Mouse (Mus musculus) stomach, postnatal 0 days (tissue): ENCODE measurements around the gene H2-M5. TPM values are rescaled to one million over a fixed set of nuclear protein-coding genes. Genes with fewer than 3 reads are reported as not detected.

ENCODE experiments used
- ATAC-seq: fragments of 200-750 bp; cut with Nextera tagmentation; 2 replicates; pipeline ENCODE4 v1.8.0; 2017; ENCODE audit not compliant: low FRiP score, low TSS enrichment
- DNase-seq: peaks from one replicate; pipeline ENCODE4 v3.0.0-alpha.2; 2016; ENCODE audit warnings: low spot score
- H3K27ac ChIP-seq: fragments of 300-500 bp; sonication (generic); replicated peaks from 2 replicates; pipeline ENCODE4 v1.5.1; 2014; ENCODE audit warnings: mild to moderate bottlenecking, control low read depth
- H3K27me3 ChIP-seq: fragments of 300-500 bp; sonication (generic); 2 replicates; pipeline ENCODE4 v1.6.1; 2014; ENCODE audit warnings: low read length; ENCODE audit not compliant: control insufficient read depth, insufficient read depth
- H3K36me3 ChIP-seq: fragments of 300-500 bp; sonication (generic); 2 replicates; pipeline ENCODE4 v1.6.1; 2014; ENCODE audit warnings: low read length, mixed read lengths; ENCODE audit not compliant: control insufficient read depth, insufficient read depth
- H3K4me1 ChIP-seq: fragments of 300-500 bp; sonication (generic); replicated peaks from 2 replicates; pipeline ENCODE4 v1.6.1; 2014; ENCODE audit warnings: antibody characterized with exemption; ENCODE audit not compliant: control insufficient read depth, insufficient read depth
- H3K4me2 ChIP-seq: fragments of 300-500 bp; sonication (generic); replicated peaks from 2 replicates; pipeline ENCODE4 v1.6.1; 2014; ENCODE audit warnings: low read depth, mild to moderate bottlenecking, control low read depth, moderate library complexity
- H3K4me3 ChIP-seq: fragments of 300-500 bp; sonication (generic); 2 replicates; pipeline ENCODE4 v1.5.1; 2014; ENCODE audit warnings: low read depth, low read length, control low read depth
- H3K9ac ChIP-seq: fragments of 300-500 bp; sonication (generic); 2 replicates; pipeline ENCODE4 v1.6.1; 2014; ENCODE audit warnings: mild to moderate bottlenecking, low read length, control low read depth, mixed read lengths
- H3K9me3 ChIP-seq: fragments of 300-500 bp; sonication (generic); 2 replicates; pipeline ENCODE4 v1.6.1; 2016; ENCODE audit warnings: low read length; ENCODE audit not compliant: control insufficient read depth
- CTCF ChIP-seq: IDR thresholded peaks from 2 replicates; pipeline ENCODE4 v1.5.1; 2016; ENCODE audit warnings: antibody characterized with exemption, low read depth, mild to moderate bottlenecking, moderate library complexity
- EP300 ChIP-seq: optimal IDR thresholded peaks from 2 replicates; pipeline ENCODE3; 2016; ENCODE audit warnings: antibody characterized with exemption
- WGBS: fragments of 180-500 bp; shearing (Covaris S2); extraction: QIAGEN DNeasy Blood & Tissue Kit; methylation state at CpG from one replicate; pipeline ENCODE4 v1.1.7; 2014; 5-methylcytosine and 5-hydroxymethylcytosine counted together
- polyA plus RNA-seq: library from polyadenylated mRNA; unstranded; fragments of >200 nt; fragmentation: Nextera tagmentation; extraction: Ambion mirVana; gene quantifications from 2 replicates; pipeline ENCODE4 v1.2.1, GENCODE M21; 2015

H2-M5 gene
- polyA plus RNA-seq, 1 experiment from 2014 or later: 0.05 TPM

- 0 out of 2 replicates have a peak, but pooled peaks cover 2% of the 10 kb centered on the region for H3K4me1 ChIP-seq
- ATAC-seq: no peak
- WGBS: 9% methylated on average over 24 of the region's 24 CpGs
Observed at GRCm38 (mm10) chr17:36988475-36988874, 862 bp downstream of the H2-M5 start.

DNA sequence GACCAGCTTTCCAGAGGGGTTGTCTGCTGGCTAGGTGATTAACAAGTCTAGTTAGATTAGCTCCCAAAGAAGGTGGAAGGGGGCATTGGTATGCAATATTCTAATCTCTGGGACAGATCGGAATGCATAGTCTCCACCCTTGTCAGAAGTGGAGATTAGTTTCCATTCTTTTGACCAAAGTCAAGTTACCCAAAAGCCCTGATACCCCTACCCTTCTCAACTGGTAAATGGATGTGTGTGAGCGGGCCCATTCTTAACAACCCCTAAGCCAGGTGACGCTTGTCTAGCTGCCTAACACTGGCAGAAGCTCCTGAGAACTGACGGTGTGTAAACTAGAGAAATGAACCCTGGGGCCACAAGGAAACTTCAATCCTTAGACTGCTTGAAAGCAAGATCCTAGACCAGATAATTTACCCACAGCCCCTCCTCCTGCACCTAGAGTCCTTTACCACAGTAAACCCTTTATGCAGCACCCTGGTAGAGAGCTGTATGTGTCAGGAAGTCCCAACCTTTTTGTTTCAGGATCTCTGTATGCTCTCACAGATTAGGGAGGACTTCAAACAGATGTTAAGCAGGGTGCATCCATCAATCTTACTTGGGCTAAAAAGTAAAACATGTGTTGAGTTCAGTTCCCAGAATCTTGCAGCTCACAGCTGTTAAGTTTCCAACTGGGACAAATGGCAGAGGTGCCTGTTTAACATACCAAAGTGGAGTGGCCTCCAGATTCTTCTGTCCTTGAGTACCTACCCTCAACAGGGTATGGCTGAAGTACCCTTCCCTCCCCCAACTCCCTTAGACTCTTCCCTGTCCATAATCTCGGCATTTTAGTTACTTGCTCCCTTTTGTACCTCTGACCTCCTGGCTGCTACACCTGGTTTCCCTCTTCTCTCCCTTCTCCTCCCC lies 6.8 kb downstream of the H2-M5 start:
- no peak for DNase-seq
- H3K9me3 ChIP-seq: no peaks in the 10 kb centered on the region
- peaks cover 2% of the 10 kb centered on the region; the same call in 1 of the 2 replicates for H3K4me1 ChIP-seq
- H3K36me3 ChIP-seq: no peaks in the 10 kb centered on the region
- H3K27me3 ChIP-seq: no peaks in the 10 kb centered on the region
- no peak overlapping the region for H3K9ac ChIP-seq
- 38% methylated on average over 5 of the region's 5 CpGs for WGBS
- no peak overlapping the region for H3K4me2 ChIP-seq
- no peak for TF ChIP-seq EP300
- TF ChIP-seq CTCF: no peak
- H3K4me3 ChIP-seq: no peak overlapping the region
- H3K27ac ChIP-seq: no peak overlapping the region
- ATAC-seq: no peak

More at GRCm38 (mm10) chr17:36988475-36988874, 862 bp downstream of the H2-M5 start:
- no peak for DNase-seq
- no peaks in the 10 kb centered on the region for H3K27me3 ChIP-seq
- H3K27ac ChIP-seq: no peak overlapping the region
- H3K36me3 ChIP-seq: no peaks in the 10 kb centered on the region
- H3K9ac ChIP-seq: no peak overlapping the region
- H3K4me2 ChIP-seq: 0 out of 2 replicates have a peak overlapping the region, but pooled peaks have one; percentile 1
- TF ChIP-seq CTCF: no peak
- no peak for TF ChIP-seq EP300
- no peak overlapping the region for H3K4me3 ChIP-seq
- no peaks in the 10 kb centered on the region for H3K9me3 ChIP-seq

DNA sequence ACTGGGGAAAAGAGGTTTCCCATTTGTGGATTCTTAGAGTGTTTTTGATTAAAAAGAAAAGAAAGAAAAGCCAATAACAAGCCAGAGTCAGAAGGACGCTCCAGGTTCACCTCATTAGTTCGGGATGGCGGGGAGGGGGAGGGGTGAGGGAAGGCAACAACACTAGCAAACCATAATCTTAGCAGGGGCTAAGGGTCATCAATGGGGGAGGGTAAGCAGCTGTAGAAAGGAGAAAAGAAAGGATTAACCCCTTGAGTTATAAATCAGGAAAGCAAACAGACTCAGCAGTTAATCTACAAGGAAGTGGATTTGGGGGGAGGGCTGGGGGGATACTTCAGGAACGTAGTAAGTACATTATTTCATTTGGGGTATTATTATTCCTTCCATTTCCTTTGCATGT lies 7.5 kb downstream of the H2-M5 start:
- 8% methylated on average over 4 of the region's 4 CpGs for WGBS
- DNase-seq (no peak), ATAC-seq (no peak)
- Histone ChIP-seq H3K9ac (no peak overlapping the region), H3K36me3 (no peaks in the 10 kb centered on the region), H3K4me3 (no peak overlapping the region), H3K27me3 (no peaks in the 10 kb centered on the region), H3K9me3 (no peaks in the 10 kb centered on the region), H3K4me1 (peaks cover 2% of the 10 kb centered on the region; the same call in 1 of the 2 replicates), H3K27ac (no peak overlapping the region), H3K4me2 (peak overlapping the region; percentile 44)
- no peak for TF ChIP-seq CTCF
- TF ChIP-seq EP300: no peak

DNA sequence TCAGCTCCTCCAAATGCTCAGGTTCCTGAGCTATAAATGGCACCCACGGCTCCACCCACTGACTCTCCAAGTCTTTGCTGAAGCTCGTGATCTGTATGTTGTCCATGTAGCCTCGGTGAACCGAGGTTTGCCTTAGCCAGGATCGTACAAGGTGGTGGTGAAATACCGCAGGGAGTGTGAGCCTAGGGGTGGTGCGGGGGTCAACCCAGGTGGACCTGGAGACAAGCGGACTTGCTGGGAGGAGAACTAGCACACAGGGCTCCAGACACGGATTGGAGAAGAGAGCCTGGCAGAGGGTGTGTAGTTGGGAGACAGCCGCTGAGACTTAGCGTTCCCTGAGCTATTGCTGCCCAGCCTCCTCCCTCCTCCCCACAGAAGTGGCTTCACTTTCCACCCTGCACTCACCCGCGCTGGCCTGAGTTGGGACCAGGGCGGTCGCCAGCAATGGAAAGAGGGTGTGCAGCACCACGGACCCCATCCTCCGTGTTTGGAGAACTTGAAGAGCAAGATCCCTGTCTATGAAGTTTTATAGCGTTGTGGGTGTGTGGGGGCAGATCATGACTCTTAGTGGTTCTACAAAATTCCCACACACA lies 8.0 kb downstream of the H2-M5 start, which contains the start of gene 2410137M14Rik:
TSS of gene 2410137M14Rik (minus strand) at position 17 of the 593 bp plus-strand sequence.
- peaks cover 2% of the 10 kb centered on the region; the same call in 1 of the 2 replicates for H3K4me1 ChIP-seq
- no peaks in the 10 kb centered on the region for H3K36me3 ChIP-seq
- no peaks in the 10 kb centered on the region for H3K9me3 ChIP-seq
- peak within 1 kb of the TSS; percentile 44 for H3K4me2 ChIP-seq
- DNase-seq (no peak), ATAC-seq (no peak)
- H3K9ac ChIP-seq: no peak within 1 kb of the TSS
- H3K4me3 ChIP-seq: peak within 1 kb of the TSS; percentile 13; the same call in 1 of the 2 replicates
- 7% methylated on average over 18 of the region's 18 CpGs for WGBS
- TF ChIP-seq CTCF (no peak), EP300 (no peak)
- H3K27me3 ChIP-seq: no peaks in the 10 kb centered on the region
- no peak within 1 kb of the TSS for H3K27ac ChIP-seq

DNA sequence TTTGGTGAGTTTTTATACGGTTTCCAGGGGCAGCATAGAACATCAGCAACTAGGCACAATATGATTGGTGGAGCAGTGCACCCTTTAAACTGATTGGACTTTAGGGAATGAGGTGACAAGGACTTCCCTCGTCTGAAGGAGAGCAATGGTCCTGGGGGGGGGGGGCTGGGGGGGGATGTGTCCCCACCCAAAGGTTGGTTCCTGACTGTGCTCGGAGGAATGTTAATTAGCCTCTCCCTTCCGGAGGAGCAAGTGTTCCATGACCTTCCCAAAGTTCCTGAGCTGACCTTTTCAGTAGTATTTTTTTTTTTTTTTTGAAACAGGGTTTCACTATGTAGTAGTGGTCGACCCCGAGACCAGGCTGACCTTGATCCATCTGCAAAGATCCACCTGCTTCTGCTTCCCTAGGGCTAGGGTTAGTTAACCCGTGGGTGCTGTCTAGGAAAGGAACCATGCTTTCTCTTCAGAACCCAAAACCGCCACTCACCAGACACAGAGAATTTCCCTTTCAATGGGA lies 16.0 kb downstream of the H2-M5 start:
- H3K4me1 ChIP-seq: no peaks in the 10 kb centered on the region
- no peaks in the 10 kb centered on the region for H3K27me3 ChIP-seq
- no peaks in the 10 kb centered on the region for H3K9me3 ChIP-seq
- no peak for ATAC-seq
- no peak for DNase-seq
- WGBS: 57% methylated on average over 8 of the region's 8 CpGs
- H3K9ac ChIP-seq: no peak overlapping the region
- TF ChIP-seq CTCF (no peak), EP300 (no peak)
- no peak overlapping the region for H3K4me2 ChIP-seq
- H3K4me3 ChIP-seq: no peak overlapping the region
- H3K27ac ChIP-seq: no peak overlapping the region
- H3K36me3 ChIP-seq: no peaks in the 10 kb centered on the region

DNA sequence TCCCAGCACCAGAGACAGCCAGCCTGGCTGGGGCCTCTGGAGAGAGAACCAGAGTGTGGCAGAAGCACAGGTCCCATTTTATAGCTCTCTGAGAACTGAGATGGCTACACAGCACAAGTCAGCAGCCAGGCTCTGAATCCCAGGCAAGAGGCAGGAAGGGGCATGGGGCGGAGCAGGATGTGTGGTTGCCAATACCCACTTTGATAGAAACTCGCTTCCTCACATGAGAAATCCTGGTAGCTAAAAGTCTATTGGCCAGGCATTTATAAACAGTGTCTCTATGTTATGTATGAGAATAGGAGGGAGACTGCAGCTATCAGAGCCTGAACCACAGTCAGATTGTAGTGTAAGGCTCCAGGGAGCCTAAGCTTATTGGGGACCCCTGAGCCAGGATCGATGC lies 16.5 kb downstream of the H2-M5 start:
- Histone ChIP-seq H3K9me3 (no peaks in the 10 kb centered on the region), H3K27me3 (no peaks in the 10 kb centered on the region), H3K9ac (no peak overlapping the region), H3K27ac (no peak overlapping the region), H3K4me2 (no peak overlapping the region), H3K36me3 (no peaks in the 10 kb centered on the region), H3K4me1 (no peaks in the 10 kb centered on the region), H3K4me3 (no peak overlapping the region)
- ATAC-seq (no peak), DNase-seq (no peak)
- WGBS: 78% methylated on average over 3 of the region's 3 CpGs
- TF ChIP-seq CTCF: no peak
- no peak for TF ChIP-seq EP300
